Mouse (Mus musculus) kidney, embryonic 15.5 days (tissue): ENCODE results near the gene Eif4e3. TPM values are rescaled to one million over a fixed set of nuclear protein-coding genes. Genes with fewer than 3 reads are reported as not detected.

ENCODE experiments used
- ATAC-seq: fragments of 200-750 bp; cut with Nextera tagmentation; replicated peaks from 2 replicates; pipeline ENCODE4 v1.8.0; 2017; ENCODE audit warnings: moderate TSS enrichment; ENCODE audit not compliant: low FRiP score
- H3K27ac ChIP-seq: fragments of 300-500 bp; sonication (generic); 2 replicates; pipeline ENCODE4 v1.5.1; 2015; ENCODE audit warnings: mild to moderate bottlenecking, inconsistent platforms
- H3K27me3 ChIP-seq: fragments of 300-500 bp; sonication (generic); 2 replicates; pipeline ENCODE4 v1.6.1; 2015; ENCODE audit warnings: inconsistent platforms
- H3K36me3 ChIP-seq: fragments of 300-500 bp; sonication (generic); 2 replicates; pipeline ENCODE4 v1.6.1; 2015; ENCODE audit warnings: inconsistent platforms
- H3K4me1 ChIP-seq: fragments of 300-500 bp; sonication (generic); 2 replicates; pipeline ENCODE4 v1.6.1; 2015; ENCODE audit warnings: inconsistent platforms
- H3K4me2 ChIP-seq: fragments of 300-500 bp; sonication (generic); 2 replicates; pipeline ENCODE4 v1.6.1; 2015; ENCODE audit warnings: moderate library complexity, mild to moderate bottlenecking, inconsistent platforms
- H3K4me3 ChIP-seq: fragments of 300-500 bp; sonication (generic); replicated peaks from 2 replicates; pipeline ENCODE4 v1.5.1; 2015; ENCODE audit warnings: mild to moderate bottlenecking, inconsistent platforms
- H3K9ac ChIP-seq: fragments of 300-500 bp; sonication (generic); 2 replicates; pipeline ENCODE4 v1.6.1; 2015; ENCODE audit warnings: mild to moderate bottlenecking, inconsistent platforms
- H3K9me3 ChIP-seq: fragments of 300-500 bp; sonication (generic); replicated peaks from 2 replicates; pipeline ENCODE4 v1.6.1; 2016; ENCODE audit warnings: inconsistent platforms
- WGBS: fragments of 180-500 bp; shearing (Covaris S2); methylation state at CpG from one replicate; pipeline ENCODE4 v1.1.7; 2015; ENCODE audit warnings: mixed read lengths; 5-methylcytosine and 5-hydroxymethylcytosine counted together
- polyA plus RNA-seq: library from polyadenylated mRNA; unstranded; fragments of >200 nt; fragmentation: Nextera tagmentation; extraction: Ambion mirVana; gene quantifications from 2 replicates; pipeline ENCODE4 v1.2.1, GENCODE M21; 2015

The Eif4e3 gene
- polyA plus RNA-seq, 1 experiment from 2014 or later, result 17.6 TPM

- ATAC-seq, result peak; percentile 69; the same call in 1 of the 2 replicates
- peak overlapping the region; percentile 36 for H3K4me2 ChIP-seq
- H3K27ac ChIP-seq, result no peak overlapping the region
- no peak overlapping the region for H3K9ac ChIP-seq
- WGBS, result 27% methylated on average over 10 of the region's 10 CpGs
- H3K4me3 ChIP-seq, result no peak overlapping the region
- no peaks in the 10 kb centered on the region for H3K36me3 ChIP-seq
- H3K4me1 ChIP-seq, result peaks cover 16% of the 10 kb centered on the region
- H3K27me3 ChIP-seq, result no peaks in the 10 kb centered on the region
- no peaks in the 10 kb centered on the region for H3K9me3 ChIP-seq
Measured at GRCm38 (mm10) chr6:99600168-99600793, 66.3 kb downstream of the Eif4e3 start.

GRCm38 (mm10) chr6:99599651-99600050 is 66.9 kb downstream of the Eif4e3 start:
- Histone ChIP-seq H3K9me3 (no peaks in the 10 kb centered on the region), H3K4me2 (peak overlapping the region; percentile 36), H3K4me3 (no peak overlapping the region), H3K27ac (0 out of 2 replicates have a peak overlapping the region, but pooled peaks have one; percentile 13), H3K36me3 (no peaks in the 10 kb centered on the region), H3K4me1 (peaks cover 16% of the 10 kb centered on the region), H3K9ac (0 out of 2 replicates have a peak overlapping the region, but pooled peaks have one; percentile 21), H3K27me3 (no peaks in the 10 kb centered on the region)
- WGBS, result 15% methylated on average over 8 of the region's 8 CpGs
- no peak for ATAC-seq

- H3K9ac ChIP-seq, result no peak overlapping the region
- peaks cover 16% of the 10 kb centered on the region for H3K4me1 ChIP-seq
- no peaks in the 10 kb centered on the region for H3K27me3 ChIP-seq
- WGBS, result 62% methylated on average over 5 of the region's 5 CpGs
- no peaks in the 10 kb centered on the region for H3K9me3 ChIP-seq
- ATAC-seq, result no peak
- H3K4me2 ChIP-seq, result no peak overlapping the region
- H3K27ac ChIP-seq, result 0 out of 2 replicates have a peak overlapping the region, but pooled peaks have one; percentile 13
- no peak overlapping the region for H3K4me3 ChIP-seq
- H3K36me3 ChIP-seq, result no peaks in the 10 kb centered on the region
Measured at GRCm38 (mm10) chr6:99599229-99599628, 67.3 kb downstream of the Eif4e3 start.

DNA sequence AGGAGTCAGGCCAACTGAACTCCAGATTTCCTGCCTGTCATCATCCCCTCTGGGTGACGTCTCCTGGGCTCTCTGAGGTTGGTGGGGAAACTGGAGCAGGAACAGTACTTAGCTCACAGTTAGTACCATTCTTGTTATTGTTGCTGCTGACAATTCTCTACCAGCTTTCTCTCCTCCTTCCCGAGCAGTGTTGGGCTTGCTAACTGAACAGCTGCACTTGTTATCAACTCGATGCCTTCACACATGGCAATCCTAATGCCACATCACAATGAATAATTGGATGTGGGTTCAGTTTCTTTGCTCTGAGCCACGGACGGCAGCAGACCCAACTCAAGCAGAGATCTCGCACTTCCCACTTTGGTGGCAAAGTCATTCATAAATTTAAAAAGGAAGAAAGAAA is 89.5 kb downstream of the Eif4e3 start:
- Histone ChIP-seq H3K4me2 (no peak overlapping the region), H3K9ac (no peak overlapping the region), H3K27ac (no peak overlapping the region), H3K36me3 (no peaks in the 10 kb centered on the region), H3K4me1 (no peaks in the 10 kb centered on the region), H3K4me3 (no peak overlapping the region), H3K27me3 (no peaks in the 10 kb centered on the region), H3K9me3 (no peaks in the 10 kb centered on the region)
- 67% methylated on average over 6 of the region's 6 CpGs for WGBS
- ATAC-seq, result no peak

DNA sequence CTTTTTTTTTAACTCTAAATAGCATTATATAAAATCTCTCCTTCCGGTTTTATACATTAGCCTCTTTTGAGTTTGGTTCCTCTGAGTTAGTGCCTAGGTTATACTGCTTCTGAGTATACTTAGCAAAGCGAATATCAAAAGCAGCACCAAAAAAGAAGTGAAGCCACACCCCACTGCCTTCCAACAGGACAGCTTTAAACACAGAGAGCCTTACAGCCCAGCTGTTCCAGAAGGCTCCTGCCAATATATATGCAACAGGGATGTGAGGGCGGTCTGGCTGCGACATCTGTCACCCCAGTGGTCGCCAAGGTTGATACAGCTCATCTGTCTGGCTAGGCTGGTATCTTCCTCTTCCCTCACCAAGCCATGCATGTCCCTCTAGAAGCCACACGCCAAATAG is 90.9 kb downstream of the Eif4e3 start:
- Histone ChIP-seq H3K9ac (no peak overlapping the region), H3K4me2 (no peak overlapping the region), H3K4me3 (no peak overlapping the region), H3K27ac (no peak overlapping the region), H3K36me3 (no peaks in the 10 kb centered on the region), H3K27me3 (no peaks in the 10 kb centered on the region), H3K4me1 (no peaks in the 10 kb centered on the region), H3K9me3 (no peaks in the 10 kb centered on the region)
- WGBS, result 73% methylated on average over 6 of the region's 6 CpGs
- ATAC-seq, result no peak

Other genes with a start within 250 kb of the Eif4e3 start
- gene Foxp1, start 144.1 kb downstream of the Eif4e3 start, polyA plus RNA-seq, result 50.2 and 55.0 TPM in 2 replicates
- gene Gm20696, start within 50 bp of the Eif4e3 start, polyA plus RNA-seq, result 3.8 and 4.0 TPM in 2 replicates
- gene Gpr27, start 25.9 kb upstream of the Eif4e3 start, polyA plus RNA-seq, result 3.7 TPM in 2 replicates
- gene Prok2, start 59.6 kb upstream of the Eif4e3 start, polyA plus RNA-seq, result not detected in 2 replicates